Mouse (Mus musculus): ENCODE data around the gene Tfcp2.

The Tfcp2 gene

DNA sequence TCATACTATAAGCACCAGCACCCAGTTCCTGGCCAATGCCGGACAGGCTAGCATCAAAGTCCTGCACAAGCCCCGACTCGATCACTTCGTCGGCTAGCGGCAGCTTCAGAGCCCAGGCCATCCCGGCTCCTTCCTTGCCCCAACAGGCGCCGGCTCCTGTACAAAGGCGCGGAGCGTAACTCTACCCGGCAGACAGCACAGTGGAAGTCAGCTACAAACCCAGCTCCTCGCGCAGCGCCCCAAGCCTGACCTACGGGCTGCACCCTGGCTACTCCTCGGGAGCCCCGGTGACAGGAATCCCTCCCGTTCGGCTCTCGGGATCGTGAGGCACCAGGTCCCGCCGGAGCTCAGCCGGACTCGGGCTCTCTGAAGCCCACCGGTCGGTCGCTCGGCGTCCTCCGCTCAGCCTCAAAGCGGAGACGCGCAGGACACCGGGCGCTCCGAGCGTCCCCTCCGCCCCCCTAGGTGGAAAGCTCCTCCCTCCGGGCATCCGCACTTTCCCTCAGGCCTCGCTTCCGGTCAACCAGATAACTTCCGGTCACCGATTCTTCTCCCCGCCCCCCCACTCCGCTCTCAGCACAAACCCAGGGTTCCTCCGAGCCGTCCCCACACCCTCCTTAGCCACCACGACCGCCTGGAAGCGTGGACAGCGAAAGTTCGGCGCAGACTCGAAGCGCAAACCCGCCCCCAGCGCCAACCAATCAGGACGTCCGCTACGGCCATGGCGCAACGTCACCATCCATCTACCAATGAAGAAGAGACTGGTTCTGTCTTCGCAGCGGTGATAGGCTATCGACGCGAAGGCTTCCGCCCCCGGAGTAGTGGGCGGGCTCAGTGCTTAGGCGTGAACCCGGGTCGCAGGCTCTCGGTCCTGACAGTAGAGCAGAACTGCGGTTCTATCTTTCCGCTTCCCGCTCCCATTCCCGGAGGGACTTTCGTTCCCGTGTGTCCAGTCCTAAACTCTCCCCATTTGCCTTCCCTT is at the start of gene Tfcp2:
Tfcp2 (minus strand) TSS at position 683 of the 982 bp plus-strand sequence.
- DNase-seq (ENCODE audit: low read depth in 1 of 2, low spot score in 2 of 2), result peak; percentile 81 to 93

DNA sequence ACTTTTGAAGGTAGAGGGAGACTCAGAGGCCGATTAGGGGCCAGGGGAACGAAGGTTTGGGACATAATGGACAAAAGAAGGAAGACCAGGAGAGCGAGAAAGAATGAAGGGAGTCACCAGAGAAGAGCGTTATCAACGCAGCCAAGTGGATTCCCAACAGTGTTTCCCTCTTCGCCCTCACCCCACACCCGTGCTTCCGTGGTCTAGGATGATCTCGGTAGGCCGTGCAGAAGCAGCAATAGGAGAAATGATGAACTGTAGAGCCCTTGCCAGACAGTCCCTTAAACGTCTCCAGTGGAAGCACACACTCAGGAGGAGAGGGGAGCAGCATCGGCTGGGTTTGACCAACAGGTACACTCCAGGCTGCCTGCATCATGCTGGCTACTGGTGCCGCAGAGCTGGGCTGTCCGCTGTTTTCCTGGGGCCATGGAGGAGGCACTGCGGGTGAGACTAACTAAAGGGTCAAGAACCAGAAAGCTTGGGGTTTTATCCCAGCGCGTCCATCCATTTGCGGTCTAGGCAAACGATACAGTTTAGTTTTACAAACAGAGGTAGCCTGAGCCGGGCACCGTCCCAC is 49.0 kb upstream of the Tfcp2 start:
- DNase-seq (ENCODE audit: low read depth in 1 of 2, low spot score in 2 of 2), result no peak

DNA sequence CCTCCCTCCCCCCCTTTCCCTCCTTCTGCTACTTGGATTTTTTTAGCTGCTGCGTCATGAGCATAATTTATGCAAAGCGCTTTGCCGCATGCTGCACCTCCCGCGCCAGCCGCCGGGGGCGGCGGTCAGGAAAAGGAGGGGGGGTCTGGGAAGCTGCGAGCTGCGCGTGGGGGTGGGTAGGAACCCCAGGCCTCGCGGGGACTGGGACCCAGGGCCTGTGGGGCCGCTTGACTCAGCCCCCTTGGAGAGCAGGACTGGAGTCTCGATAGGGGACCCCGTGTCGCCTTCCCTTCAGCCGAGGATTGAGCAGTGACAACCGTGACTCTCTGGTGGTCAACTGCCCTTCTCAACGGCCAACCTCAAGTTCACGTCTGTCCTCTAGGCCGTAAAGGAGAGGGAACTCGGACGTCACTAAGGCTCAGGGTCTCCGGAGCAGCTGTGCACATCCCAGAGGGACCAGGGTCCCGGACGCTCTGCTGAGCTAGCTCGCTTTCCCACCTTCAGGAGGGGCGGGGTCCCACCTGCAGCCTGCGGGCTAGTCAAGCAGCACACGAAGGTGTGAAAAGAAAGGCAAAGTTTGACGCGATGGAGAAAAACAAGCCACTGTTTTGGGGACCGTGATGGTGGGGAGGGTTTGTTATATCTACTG is 48.4 kb upstream of the Tfcp2 start:
- peak in 1 of 2 experiments; percentile 51 for DNase-seq (ENCODE audit: low read depth in 1 of 2, low spot score in 2 of 2)

DNA sequence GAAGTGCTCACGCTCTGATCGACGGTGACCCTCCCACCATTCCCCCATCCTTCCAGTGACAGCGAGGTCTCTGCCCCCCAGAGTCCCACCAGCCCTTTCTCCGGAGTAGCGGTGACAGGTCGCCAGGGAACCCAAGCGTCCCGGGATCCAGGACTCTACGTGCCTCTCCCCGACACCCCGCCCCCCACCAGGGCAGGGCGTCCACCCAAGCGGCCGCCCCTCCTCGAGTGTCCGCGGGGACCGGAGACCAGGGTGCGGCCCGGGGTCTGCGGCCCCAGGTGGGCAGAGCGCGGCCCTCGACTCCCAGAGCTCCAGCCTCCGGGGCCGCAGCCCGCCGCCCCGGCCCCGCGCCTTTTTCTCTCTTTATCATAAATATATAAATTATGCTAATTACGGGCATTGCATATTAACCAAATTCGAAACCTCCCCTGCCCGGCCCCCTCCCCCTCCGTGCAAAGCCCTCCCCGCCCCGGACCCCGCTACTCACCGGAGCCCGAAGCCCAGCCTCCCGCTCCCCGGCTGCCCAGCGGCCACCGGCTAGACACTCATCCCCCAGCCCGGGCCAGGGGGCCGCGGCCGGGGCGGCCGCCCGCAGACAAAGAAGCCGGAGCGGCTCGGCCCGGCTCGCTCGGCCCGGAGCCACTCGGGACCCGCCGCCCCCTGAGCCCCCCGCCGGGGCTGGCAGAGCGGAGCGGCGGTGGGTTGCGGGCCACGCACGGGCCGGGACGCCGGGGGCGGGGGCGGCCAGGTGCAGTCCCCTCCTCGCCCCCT is 47.7 kb upstream of the Tfcp2 start, which contains the start of gene Pou6f1:
Pou6f1 (minus strand) TSS at position 709 of the 771 bp plus-strand sequence.
- no peak for DNase-seq (ENCODE audit: low read depth in 1 of 2, low spot score in 2 of 2)

DNA sequence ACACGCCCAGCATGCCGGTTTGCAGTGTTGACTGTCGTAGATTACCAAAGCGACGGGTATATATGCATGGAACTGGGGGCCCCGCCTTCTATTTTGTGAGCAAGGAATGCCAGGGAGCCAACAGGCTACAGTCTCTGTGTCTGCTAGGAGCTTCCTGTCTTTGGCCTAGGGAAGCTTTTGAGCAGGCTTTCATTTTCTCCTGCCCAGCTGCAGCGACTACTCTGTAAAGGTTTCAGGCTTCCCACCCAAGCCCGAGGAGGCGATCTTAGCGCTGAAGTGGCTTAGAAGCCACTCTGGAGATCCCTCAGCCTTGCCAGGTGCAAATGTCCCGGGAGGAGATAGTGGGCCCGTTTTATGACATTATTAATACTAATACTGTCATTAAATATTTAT is 47.1 kb upstream of the Tfcp2 start:
- DNase-seq (ENCODE audit: low read depth in 1 of 2, low spot score in 2 of 2), result peak in 1 of 2 experiments; percentile 19

DNA sequence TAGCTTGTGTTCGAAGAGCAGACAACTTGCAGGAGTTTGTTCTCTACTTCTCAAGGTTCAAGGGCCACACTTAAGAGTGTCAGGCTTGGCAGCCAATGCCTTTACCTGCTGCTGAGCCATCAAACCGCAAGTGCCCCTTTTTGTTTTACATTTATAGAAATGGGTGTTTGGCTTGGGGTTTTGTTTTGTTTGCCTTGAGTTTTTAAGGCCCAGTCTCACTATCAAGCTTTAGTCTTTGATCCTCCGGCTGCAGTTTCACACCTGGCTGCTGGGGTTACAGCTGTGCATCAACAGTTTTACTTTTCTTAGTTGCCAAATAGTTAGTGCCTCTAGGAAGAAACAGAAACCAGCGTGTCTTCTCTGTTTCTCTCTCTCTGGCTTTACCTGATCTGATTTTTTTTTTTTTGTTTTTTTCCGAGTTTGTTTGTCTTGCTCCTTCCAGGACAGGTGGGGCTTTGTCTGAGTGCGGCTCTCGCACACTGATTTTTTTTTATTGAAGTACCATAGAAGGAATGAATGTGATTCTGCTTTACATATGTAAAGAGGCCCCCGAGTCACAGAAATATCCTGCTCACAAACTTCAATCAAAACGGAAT is 46.6 kb upstream of the Tfcp2 start:
- no peak for DNase-seq (ENCODE audit: low read depth in 1 of 2, low spot score in 2 of 2)

DNA sequence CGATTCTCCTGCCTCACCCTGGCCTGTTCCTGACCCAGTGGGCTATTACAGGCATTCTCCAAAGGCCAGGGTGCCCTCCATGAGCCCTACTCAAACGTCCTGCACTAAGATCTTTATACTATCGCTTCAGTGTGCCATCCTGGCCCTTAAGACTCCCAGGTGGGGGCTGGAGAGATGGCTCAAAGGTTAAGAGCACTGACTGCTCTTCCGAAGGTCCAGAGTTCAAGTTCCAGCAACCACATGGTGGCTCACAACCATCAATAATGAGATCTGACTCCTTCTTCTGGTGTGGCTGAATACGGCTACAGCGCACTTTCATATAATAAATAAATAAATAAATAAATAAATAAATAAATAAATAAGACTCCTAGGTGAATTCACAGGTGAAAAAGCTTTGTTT is 41.0 kb upstream of the Tfcp2 start:
- no peak for DNase-seq (ENCODE audit: low read depth in 1 of 2, low spot score in 2 of 2)

DNA sequence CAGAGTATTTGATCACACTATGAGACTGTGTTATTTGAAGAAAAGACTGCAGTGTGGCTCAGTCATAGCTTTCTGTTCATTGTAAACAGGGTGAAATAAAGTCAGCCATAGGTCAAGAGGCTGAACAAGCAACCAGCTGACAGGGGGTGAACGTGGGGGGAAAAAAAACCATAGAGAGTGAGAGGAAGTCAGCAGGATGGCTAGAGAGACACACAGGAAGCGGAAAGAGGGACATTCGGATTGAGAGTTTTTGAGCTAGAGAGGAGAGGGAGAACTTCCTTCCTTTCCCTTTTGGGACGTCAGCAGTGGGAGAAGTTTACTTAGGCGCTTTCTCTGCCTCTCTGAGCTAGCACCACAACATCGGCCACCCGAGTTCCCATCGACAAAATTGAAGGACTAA is 38.6 kb upstream of the Tfcp2 start:
- no peak for DNase-seq (ENCODE audit: low read depth in 1 of 2, low spot score in 2 of 2)

DNA sequence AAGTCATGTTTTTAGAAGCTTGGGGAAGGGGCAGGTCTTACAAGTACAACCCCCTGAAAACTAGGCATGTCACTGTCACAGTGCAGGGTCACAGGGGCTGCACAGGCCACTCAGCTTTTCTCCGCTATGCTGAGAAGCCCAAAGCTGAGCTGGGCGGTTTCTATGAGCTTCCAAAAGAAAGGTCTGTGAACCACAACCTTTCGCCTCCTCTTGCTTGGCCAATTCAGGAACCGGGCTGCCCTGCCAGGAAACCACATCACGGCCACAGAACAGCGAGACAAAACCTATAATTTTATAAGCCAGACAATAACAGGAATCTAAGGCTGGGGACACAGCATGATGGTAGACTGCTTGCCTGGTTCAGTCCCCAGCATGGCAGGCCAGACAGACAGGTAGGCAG is 36.5 kb upstream of the Tfcp2 start:
- DNase-seq (ENCODE audit: low read depth in 1 of 2, low spot score in 2 of 2), result no peak

DNA sequence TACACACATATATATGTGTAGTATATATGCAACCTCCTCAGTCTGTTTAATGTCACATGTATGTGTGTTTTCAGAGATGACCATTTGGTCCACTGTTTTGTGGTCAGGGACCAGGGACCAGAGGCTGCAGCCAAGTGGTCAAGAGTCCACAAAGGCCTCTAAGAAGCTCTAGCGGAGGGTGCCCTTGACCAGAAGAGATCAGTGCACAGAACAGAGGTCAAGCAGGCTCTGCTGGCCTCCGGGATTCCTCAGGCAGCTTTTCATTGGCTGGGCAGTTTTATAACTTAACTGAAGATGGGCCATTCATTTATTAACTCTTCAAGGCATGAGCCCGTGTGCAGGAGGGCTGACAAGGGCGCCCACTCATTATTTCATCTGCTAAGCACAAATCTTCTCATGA is 35.4 kb upstream of the Tfcp2 start:
- no peak for DNase-seq (ENCODE audit: low read depth in 1 of 2, low spot score in 2 of 2)

DNA sequence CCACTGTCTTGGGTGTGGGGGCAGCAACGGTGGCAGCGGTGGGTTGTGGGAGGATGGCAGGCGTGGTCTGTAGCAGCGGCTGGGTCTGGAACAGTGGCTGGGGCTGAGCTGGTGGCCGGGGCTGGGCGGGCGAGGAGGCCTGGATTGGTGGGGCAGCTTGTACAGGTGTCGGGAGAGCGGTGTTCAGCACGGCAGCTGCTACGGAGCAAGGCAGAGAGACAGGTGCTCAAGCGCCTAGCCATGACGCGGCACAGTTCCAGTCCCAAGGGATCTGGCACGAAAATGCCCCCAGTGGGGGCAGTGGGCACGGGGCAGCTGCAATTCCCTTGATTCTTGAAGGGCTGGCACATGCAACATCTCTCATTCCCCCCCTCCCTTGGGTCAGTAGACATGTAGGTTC is 34.1 kb upstream of the Tfcp2 start:
- no peak for DNase-seq (ENCODE audit: low read depth in 1 of 2, low spot score in 2 of 2)

DNA sequence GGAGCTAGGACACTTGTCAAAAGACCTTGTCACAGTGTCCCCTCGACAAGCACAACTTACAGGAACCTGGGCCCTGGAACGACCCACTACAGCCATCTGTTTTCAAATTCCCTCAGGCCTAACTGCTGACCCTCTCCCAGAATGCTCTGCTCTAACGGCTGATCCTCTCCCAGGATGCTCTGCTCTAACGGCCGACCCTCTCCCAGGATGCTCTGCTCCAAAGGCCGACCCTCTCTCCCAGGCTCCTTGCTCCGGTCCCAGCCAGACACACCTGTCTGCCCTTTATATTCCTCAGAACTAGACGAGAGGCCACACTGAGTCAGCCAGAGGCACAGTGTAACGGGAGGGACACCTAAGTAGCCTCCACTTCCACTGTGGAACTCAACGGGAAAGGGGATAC is 28.3 kb upstream of the Tfcp2 start:
- no peak for DNase-seq (ENCODE audit: low read depth in 1 of 2, low spot score in 2 of 2)

DNA sequence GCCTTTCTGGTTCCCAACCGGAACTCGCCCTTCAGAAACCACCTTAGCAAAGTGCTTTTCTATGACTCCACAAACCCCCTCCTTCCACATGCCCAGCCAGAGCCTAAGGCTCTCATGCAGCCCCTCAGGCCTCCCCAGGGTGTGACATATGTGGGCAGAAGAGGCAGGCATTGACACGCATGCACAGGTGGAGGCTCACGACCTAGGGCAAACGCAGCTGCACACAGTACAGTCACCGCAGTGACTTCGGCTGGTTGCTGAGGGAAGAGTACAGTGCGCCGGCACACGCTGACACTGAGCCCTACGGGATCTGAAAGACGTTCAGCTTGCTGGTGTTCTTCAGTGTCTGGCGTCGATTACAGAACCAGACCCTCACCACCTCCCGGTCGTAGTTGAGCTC is 26.2 kb upstream of the Tfcp2 start:
- DNase-seq (ENCODE audit: low read depth in 1 of 2, low spot score in 2 of 2), result no peak

DNA sequence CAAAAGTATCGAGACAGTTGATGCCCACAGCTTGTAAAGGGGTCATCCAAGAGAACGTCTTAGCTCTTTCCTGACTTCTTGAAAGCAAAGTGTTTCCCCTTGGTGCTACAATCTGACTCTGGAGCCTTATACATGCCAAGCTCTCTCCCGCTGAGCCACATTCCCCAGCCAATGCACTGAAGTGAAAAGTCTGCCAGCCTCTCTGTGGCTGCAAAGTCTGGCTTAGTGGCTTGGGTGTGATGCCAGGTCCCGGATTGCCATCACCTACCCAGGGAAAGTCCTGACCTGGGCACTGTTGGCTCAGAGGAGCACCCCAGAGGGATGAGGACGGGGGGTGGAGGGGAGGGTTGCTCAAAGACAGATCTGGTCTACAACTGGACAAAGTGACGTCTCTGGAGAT is 25.0 kb upstream of the Tfcp2 start:
- DNase-seq (ENCODE audit: low read depth in 1 of 2, low spot score in 2 of 2), result no peak

DNA sequence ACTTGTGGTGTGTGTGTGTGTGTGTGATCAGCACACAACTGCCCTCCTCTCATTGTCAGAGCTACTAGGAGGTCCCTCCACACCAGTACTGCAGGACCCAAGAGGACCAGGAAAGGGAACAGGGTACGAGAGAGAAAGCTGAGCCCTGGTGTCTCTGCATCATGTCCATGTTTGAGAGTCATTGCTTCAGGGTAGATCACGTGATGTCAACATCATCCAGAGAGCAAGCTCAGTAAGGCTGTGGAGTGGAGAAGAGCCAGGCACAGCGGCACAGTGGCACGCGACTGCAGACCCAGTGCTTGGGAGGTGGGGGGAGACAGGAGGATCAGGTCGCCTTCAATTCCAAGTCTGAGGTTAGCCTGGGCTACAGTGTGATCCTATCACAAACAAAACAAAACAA is 24.6 kb upstream of the Tfcp2 start:
- no peak for DNase-seq (ENCODE audit: low read depth in 1 of 2, low spot score in 2 of 2)

DNA sequence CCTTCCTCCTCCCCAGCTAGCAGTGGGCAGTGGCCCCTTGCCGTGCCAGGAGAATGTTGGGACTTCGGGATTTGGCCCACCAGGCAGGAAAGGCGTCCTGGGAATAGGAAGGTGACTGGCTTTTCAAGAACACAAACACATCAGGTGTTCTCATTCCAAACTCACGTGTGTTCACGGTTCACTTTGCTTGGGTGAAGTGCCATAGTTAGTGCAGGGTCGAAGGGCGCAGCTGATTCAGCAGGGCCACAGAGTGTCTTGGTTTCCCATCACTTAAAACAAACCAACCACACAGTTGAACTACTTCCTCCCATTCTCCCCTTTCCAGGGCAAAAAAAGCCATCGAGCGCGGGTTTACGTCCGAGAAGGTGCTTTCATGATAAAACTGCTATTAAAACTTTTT is 23.6 kb upstream of the Tfcp2 start:
- no peak for DNase-seq (ENCODE audit: low read depth in 1 of 2, low spot score in 2 of 2)

DNA sequence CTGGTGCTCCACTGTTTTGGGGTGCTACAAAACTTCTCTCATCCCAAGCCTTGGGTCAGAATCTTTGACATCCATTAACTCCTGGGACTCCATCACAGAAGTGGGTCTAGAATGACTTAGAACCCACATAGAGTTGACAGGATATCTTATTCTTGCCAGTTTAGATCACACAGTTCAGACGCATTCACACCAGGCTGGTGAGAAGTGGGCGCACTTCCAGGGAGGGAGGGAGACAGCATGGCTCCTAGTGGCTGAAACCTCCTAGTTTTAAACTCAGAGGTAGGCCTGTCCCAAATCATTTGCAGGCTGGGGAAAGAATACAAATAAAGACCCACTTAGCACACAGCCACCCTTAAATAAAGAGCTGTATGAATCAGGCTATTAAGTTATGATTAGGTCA is 22.6 kb upstream of the Tfcp2 start:
- DNase-seq (ENCODE audit: low read depth in 1 of 2, low spot score in 2 of 2), result no peak

DNA sequence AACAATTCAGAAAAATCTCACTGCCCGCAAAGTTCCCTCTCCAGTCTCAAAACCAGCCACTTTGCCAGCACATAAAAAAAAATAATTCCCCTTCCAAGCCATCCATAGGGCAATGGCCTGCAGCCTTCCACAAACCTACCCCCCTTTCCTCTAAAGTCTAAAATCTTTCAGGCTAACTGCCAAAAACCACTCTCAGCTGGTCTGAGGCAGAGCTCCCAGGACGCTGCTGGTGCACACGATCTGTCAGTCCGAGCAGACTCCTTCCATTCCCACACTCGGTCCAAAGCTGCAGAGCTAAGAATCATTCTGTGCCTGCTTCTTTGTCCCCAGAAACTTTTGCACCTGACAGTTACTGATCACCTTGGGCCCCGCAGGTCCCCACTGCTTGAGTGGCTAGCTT is 22.1 kb upstream of the Tfcp2 start:
- DNase-seq (ENCODE audit: low read depth in 1 of 2, low spot score in 2 of 2), result no peak

DNA sequence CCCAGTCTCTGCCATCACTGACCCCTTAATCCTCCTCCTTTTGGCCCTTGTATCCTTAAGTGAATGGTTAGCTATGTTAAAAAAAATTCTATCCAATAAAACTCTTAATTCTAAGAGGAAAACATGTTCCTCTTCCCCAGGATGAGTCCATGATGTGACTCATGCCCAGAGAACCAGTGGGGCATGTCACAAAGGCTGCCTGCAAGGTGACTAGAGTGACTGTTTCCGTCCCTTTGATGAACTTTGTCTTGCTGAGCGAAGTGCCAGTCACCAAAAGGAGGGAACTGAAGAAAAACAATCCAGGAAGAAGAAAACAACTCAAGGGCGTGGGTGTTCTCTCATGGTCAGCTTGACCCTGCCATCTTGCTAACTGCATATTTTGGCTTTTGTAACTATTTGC is 17.4 kb upstream of the Tfcp2 start:
- no peak for DNase-seq (ENCODE audit: low read depth in 1 of 2, low spot score in 2 of 2)

DNA sequence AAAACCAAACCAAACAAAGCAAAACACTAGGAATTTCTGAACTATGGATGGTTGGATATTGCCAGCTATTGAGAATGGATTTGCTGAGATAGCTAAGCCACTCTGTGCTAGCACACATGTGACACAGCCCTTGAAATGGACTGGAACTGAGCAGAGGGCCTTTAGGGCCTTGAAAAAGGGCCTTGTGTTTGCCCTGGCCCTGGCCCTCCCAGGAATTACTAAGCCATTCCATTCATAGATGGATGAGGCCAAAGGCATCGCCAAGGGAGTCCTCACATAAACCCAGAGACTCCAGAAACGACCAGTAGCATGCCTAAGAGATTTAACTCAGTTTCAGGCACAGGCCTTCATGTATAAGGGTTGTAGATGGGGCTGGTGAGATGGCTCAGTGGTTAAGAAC is 14.7 kb upstream of the Tfcp2 start:
- no peak for DNase-seq (ENCODE audit: low read depth in 1 of 2, low spot score in 2 of 2)
